Mouse (Mus musculus) CH12F3 (cell line): ENCODE measurements around the gene Susd4.

Experiments used
- in situ Hi-C: fragments of 300-500 bp; cut with MboI; formaldehyde crosslinking; loops from 2 replicates; pipeline ENCODE4 v1.14.3; 2020; ENCODE audit warnings: low sequenced_read_pairs

The Susd4 gene

GRCm38 (mm10) chr1:182785504-182785903 is 21.8 kb downstream of the Susd4 start:
- in situ Hi-C loops: no loop called here

- in situ Hi-C loops: no loop called here
These were observed 23.4 kb downstream of the Susd4 start for GRCm38 (mm10) chr1:182787030-182787429.

DNA sequence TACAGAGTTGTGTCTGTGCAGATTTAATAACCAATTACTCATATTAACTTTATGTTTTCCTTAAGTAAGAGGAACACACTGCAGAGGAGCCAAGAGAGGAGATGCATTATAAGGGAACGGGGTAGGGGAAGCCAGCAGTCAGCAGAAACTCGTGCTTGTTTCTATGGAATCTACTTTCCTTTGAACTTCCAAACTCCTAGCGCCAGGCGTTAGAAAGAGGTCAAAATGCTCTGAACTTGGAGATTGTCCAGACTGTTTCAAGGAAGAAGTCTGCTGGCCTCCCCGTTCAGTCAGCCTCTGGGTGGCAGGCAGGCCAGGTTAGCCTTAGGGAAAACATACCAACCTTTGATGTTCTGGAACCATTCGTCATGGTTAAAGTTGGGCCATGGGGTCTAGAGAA is 25.2 kb downstream of the Susd4 start:
- in situ Hi-C loops: no loop called here

GRCm38 (mm10) chr1:182792521-182793071 is 28.9 kb downstream of the Susd4 start:
- in situ Hi-C loops: no loop called here

- in situ Hi-C loops: no loop called here
These were observed 30.6 kb downstream of the Susd4 start for GRCm38 (mm10) chr1:182794221-182794620.

DNA sequence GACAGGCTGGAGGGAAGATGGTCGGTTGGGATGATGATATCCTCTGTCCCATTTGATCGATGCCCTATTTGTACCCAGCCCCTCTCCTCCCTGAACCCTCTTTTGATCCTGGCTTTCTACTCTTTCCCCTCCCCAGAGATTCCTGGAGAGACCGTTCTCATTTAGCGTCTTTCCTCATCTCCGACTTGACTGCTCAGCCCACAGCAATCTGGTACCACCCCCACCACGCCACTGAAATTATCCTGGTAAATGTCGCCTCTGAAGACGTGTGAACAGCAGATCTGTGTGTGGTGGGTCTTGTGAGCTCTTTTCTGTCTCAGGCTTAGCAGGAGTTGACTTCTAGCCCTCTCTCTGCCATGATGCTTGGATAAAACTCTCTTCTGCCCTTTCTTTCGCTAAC is 31.0 kb downstream of the Susd4 start:
- in situ Hi-C loops: no loop called here

DNA sequence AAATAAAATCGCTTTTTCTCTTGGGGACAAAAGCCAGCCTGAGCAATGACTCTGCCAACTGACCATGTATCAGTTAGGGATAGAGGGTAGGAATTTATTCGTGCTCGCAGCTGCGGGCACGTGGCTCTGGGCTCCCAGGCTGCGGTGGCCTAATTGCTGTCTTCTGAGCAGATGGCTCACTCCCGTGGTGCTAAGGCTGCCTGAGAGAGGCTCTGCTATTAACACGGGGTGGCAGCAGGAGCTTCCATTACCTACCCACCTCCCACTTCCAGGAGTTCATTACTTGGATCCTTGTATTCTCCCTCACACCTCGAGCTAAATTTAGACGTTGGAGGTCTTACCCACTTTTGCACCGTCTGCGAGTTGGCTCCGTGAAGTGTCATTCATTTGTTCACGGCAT is 33.4 kb downstream of the Susd4 start:
- in situ Hi-C loops: no loop called here

DNA sequence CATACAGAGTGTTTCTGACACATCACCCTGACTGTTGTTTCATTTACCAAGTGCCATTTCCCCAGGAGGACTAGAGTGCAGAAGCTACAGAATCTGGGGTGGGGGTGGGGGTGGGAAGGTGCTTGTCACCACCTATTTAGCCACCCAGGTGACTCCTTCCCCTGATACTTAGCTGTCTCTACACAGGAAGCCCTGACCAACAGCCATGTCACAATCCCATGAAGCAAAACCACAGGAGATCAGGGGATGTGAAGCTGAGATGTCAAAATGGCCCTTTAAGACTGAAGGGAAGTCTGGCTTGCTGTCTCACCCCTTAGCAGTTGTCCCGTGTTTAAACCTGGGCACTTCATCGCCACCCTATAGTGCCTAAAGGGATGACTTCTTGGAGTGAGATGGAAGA is 37.9 kb downstream of the Susd4 start:
- in situ Hi-C loops: no loop called here

- in situ Hi-C loops: no loop called here
These were observed 39.2 kb downstream of the Susd4 start for GRCm38 (mm10) chr1:182802891-182803290.

- in situ Hi-C loops: no loop called here
These were observed 50.3 kb downstream of the Susd4 start for GRCm38 (mm10) chr1:182813991-182814390.

- in situ Hi-C loops: no loop called here
These were observed 50.9 kb downstream of the Susd4 start for GRCm38 (mm10) chr1:182814566-182814965.

DNA sequence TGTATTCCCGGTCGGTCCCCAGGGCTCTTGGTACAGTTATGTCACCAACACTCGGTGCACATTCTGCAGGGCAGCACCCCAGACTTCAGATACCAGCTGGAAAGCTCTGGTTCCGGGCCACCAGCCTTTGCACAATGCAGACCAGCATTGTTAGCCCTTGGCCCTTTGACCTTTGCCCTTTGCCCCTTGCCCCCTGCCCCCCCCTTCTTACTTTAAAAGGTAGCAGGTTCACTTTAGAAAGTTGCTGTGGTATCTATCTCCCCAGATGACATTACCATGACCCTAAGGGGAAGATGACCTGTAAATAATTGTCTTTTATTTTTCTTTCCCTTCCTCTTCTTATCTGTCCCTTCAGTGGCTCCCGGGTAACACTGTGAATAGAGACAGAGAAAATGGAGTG is 53.4 kb downstream of the Susd4 start:
- in situ Hi-C loops: no loop called here

DNA sequence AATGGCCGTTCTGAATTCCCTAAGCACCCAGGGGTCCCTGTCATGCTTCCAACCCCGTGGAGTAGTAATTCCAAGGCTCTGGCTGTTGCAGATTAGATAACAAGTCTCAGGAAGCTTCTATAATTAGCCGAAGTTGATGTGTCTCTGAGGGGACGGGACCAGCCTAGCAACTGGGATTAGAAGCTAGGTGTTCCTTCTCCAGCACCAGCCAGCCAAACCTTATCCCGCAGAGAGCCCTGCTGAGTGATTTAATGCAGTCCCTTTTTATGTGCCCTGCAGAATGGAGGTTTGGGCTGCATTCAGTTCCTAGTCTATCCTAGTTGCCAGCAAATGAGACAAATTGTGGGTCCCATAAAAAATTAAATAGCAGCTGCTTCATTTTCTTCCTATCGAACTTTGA is 54.0 kb downstream of the Susd4 start:
- in situ Hi-C loops: no loop called here

DNA sequence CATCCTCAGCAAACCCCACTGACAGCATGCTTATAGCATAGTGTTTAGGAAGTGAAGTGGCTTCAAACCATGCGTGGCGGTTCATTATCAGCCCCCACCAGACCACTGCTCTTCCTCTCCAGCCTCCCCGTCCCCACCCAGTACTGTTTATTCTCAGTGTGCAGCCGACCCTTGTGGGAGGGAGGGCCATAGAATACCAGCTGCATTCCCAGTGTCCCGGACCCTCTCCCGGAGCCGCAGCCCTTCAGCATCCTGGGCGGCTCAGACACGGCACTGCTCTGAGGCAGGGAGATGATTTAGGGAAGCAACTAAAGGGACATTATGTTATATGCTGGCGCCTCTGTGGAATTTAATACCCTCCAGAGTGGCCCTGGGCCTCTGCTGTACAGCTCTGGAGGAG is 55.3 kb downstream of the Susd4 start:
- in situ Hi-C loops: no loop called here

- in situ Hi-C loops: no loop called here
These were observed 59.1 kb downstream of the Susd4 start for GRCm38 (mm10) chr1:182822729-182823128.

- in situ Hi-C loops: no loop called here
These were observed 60.2 kb downstream of the Susd4 start for GRCm38 (mm10) chr1:182823723-182824421.

DNA sequence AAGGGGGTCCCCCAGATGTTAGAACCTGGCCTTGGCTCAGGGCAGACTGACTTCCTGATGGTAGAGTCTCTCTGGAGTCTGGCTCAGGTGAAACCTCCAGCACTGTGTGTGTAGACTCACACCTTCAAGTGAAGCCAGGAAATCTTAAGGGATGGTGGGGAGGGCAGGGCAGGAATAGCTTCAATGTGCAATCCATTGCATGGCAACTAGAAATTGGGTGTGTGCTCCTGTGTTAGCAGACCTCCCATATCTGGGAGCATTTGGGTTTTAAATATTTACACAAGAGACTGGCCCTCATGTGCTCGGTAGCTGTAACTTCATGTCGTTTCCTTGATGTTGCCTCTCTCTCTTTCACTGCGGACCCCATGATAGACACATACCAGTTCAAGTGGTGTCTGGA is 62.9 kb downstream of the Susd4 start:
- in situ Hi-C loops: no loop called here

DNA sequence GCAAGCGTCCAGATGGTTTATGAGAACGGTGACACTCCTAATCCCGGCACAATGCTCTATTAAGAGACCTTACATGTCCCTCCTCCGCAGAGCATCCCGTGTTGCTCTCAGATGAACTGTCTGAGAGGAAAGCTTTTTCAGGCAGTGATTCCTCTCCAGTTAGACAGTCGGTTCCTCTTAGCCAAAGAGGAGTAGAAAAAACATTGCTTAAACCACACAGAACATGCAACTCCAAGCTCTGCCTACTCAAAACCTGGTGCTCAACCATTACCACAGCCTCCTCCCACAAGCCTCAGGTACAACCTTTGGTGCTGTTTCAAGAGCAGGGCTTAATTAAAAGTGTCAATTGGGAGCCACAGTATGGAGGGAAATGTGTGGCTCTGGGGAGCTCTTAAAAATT is 74.4 kb downstream of the Susd4 start:
- in situ Hi-C loops: no loop called here

DNA sequence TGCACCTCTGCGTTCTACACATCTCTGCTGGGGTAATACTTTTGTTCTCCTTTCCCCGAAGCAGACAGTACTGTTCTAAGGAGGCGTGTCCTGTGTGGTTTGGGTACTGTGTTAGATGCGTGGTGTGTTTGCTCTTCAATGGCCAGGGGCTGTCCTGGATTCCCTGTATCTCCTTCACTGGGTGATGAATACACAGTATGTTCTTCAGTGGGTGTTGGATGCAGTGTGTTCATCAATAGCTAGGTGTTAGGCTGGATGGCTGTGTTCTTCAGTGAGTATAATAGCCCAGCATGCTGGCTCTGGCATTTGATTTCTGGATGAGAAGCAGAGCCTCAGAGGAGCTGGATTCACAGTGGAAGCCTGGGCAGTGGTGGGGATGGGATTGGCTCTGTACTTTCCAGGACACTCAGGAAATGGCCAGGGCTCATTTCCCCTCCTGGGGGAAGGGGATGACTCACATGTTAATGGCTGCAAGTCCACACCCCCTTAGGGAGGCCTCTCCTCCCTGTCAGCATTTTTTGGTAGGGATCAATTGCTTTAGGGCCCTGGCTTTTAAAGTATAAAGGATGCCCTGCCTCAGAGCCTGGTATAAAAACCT is 75.8 kb downstream of the Susd4 start:
- in situ Hi-C loops: no loop called here

DNA sequence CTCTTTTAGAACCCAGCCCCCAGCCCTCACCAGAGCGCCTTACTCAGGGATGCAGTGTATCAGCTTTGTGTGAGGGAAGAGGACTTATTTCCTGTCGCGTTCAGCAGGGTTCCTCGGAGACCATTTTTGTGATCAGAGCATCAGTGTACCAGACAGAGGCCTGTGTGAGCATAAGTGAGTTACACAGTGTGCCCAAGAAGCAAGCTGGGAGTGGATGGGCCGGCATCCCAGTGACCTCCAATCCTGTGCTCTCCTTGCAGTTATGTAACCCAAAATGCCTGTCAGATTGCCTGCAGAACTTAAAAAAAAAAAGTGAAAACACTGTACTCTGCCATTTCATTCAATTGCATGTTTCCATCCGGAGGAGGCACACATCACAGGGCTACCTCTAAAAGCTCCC is 76.4 kb downstream of the Susd4 start:
- in situ Hi-C loops: no loop called here

DNA sequence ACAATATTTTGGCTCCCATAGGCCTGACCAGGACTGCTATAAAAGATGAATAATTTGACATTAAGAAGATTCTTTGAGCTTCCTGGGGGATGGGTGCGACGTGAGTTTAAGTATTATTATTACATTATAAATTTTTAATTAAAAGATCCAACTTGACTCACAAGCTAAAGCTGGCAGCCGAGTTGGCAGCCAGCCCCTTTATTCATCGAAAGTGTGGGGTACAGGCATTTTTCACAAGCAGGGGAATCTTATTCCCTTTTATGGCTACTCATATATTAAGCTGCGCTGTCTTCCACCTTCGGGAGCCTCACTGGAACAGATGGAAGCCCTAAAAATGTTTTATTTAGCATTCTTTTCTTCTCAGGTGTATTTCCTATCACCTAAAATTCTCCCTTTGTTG is 76.9 kb downstream of the Susd4 start:
- in situ Hi-C loops: no loop called here

GRCm38 (mm10) chr1:182849556-182849955 is 85.9 kb downstream of the Susd4 start:
- in situ Hi-C loops: no loop called here

DNA sequence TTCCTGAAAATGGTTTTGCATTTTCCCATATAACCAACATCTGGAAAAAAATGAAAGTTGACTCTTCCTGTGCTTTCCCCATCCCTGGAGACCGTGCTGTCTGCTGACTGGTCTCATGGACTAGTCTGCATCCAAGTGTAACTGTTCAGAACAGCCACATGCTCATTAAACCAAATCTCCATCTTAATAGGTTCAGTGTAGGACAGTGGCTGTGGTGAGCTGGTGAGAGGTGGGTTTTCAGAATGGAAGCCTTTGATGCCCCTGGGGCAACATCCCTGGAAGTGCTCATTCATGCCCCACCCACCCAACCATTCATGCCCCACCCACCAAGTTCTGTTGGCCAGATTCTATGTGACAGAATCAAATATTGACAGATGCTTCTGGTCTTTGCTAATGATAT is 86.4 kb downstream of the Susd4 start:
- in situ Hi-C loops: no loop called here
